Mouse (Mus musculus) retina, postnatal 7 days (tissue): ENCODE results near the gene Slc25a33.

Experiments
- DNase-seq: peaks from one replicate; pipeline ENCODE4 v3.0.0-alpha.2; 2012; ENCODE audit warnings: low read depth, low spot score

The Slc25a33 gene

DNA sequence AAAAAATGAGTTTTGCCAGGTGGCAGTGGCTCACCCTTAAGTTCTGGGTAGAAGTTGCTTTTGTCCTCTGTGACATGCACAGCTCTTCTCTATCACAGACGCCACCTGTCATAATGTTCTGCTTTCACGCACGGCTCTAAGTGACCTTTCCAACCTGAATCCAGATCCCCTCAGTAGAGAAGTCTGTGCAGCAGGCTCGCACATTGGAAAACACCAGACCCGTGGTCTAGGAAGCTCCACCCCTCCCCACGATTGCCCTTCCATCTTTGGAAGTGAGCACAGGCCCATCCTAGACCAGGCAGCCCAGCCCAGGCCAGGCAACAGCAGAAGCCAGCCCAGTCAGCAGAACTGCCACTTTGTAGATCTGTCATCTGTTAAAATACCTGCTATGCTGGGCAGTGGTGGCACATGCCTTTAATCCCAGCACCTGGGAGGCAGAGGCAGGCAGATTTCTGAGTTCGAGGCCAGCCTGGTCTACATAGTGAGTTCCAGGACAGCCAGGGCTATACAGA, 20.9 kb upstream of the Slc25a33 start:
- DNase-seq, result no peak

DNA sequence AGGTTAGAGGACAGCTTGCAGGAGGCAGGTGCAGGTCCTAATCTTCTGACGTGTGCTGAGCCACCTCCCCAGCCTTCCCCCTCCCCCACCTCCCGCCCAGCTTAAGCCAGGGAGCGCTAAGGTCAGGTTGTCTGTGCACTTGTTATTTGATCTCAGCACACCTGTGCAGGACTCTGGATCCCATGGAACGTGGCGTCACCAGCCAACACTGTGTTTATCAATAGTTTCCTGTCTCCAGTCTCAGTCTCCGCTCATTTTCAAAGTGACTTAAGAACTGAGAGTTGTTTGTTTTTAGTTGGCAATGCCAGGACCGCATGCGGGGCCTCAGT, 19.9 kb upstream of the Slc25a33 start:
- DNase-seq, result no peak

DNA sequence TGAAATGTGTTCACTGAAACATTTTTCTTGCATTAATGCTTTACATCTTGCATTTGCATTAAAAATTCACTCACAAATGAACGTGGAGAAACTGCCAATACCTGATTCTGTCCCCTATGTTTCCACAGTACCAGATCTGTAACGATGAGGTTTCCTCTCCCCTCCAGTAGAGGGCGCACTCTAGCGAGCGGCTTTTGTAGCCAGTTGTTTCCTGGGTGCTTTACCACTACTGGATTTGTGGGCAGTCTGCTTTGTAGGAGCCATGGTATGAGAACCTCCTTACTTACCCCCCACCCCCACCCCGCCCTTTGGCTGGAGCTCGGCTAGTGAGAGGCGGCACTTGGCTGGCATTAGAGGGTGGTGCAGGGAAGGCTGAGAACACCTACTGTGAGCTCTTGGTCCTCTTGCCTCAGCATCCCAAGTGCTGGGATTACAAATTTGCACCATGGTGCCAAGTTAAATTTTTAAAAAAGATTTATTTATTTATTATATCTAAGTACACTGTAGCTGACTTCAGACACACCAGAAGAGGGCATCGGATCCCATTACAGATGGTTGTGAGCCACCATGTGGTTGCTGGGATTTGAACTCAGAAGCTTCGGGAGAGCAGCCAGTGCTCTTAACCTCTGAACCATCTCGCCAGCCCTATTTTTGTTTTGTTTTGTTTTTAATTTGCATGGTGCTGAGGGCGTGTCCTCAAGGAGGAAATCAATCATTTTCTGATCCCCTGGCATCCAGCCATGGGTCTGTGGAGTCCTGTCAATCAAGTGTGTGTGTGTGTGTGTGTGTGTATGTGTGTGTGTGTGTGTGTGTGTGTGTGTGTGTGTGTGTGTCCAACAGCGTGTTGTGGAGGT, 19.3 kb upstream of the Slc25a33 start:
- no peak for DNase-seq

DNA sequence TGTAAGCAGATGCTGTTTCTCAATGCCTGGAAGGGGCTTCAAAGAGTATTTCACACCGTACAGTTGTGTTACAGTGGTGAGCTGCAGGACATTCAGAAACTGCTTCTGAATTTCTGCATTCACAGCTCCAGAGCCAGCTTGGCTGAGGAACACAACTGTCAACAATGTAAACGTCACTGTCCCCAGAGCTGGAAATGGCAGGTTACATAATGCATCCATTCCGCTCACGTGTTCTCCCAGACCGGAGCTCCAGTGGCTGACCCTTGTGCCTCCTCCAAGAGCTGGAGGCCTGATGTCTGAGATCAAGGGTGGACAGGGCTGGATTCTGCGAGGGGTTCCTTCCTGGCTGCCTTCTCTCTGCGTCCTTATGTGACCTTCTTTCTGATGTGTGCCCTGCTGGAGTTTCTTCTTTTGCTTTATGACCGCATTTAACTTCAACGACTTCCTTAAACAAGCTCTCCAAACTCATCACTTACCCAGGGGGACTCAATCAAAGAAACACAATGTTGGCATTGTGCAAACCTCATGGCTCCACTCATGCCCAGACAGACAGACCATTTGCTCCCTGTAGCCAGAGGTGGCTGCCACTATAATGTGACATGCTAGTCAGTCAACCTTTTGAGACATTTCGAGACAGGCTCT, 18.2 kb upstream of the Slc25a33 start:
- DNase-seq, result no peak

DNA sequence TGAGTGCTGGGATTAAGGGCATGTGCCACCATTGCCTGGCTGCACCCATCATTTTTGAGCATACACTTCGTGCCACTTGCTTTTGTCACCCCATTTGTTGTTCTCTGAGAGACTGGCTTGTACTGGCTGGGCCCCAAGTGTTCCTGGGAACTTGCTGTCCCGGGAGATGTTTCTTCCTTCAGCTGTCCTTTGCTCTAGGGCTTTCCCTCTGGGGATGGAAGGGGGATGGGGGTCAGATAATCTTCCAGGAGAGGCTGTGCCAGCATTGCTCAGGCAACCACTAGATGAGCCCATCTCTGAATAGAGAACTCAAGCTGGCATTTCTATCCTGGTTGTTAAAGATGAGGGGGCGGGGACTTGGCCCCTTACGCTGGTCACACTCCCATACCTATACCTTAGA, 17.4 kb upstream of the Slc25a33 start:
- no peak for DNase-seq

DNA sequence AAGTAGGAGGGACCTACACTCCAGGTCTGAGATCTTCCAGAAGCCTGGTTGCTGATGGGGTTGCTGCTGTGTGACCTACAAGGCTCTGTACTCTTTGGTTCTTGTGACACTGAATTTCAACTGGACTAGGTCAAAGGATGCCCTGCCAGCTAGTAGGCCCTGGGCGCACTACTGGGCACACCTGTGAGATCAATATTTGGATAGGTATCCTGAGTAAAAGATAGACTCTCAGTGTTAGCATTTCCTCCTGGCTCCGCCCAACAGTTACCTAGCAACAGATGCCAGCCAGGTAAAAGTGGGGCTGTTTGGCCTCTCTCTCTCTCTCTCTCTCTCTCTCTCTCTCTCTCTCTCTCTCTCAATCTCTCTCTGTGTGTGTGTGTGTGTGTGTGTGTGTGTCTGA, 16.9 kb upstream of the Slc25a33 start:
- no peak for DNase-seq

DNA sequence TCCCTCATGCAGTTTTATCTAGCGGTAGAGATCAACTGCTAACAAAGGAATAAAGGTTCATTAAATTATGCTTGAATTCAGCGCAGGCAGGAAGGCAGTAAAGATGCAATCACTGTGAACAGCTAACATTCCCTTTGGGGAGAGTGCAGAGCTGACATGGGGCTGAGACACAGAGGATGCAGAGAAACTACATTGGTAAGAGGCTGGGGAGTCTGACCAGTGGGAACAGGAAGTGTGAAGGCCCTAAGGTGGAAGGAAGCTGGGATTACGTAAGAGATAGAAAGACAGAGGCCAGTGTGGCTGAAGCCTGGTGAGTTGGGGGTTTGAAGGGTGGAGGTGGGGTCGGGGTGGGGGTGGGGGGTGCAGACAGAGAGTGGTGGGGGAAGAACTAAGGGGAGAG, 16.5 kb upstream of the Slc25a33 start:
- DNase-seq, result no peak

DNA sequence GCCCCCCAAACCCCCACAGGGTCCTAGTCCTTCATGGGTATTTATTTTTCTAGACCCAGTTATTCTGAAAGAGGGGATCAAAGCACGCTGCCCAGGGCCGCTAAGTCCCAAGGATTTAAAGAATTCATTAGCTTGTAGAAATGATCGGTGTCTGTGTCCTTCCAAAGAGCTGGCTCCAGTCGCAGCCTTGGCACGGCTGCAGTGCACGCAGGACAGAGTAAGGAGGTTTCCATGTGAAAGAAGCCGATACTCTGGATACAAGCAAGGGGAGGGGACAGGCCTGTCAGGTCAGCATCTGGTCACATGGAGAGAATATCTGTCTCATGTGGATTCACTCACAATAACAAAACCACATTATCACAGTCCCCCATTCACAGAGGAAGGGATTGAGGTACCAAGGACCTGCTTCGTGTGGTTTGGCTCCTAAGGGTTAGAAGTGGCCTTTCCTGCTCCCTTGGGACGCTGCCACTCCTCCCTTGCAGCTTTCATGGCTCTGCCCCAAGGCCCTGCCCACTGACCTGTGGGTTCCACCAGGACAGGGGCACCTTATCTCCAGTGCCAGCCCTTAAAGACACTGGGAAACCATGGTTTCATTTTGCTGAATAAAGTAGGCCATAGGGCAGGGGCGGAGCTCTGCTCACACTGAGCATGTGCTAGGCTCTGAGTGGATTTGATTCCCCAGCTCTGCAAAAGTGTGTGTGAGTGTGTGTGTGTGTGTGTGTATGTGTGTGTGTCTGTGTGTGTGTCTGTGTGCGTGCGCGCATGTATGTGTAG, 15.5 kb upstream of the Slc25a33 start:
- DNase-seq, result no peak

DNA sequence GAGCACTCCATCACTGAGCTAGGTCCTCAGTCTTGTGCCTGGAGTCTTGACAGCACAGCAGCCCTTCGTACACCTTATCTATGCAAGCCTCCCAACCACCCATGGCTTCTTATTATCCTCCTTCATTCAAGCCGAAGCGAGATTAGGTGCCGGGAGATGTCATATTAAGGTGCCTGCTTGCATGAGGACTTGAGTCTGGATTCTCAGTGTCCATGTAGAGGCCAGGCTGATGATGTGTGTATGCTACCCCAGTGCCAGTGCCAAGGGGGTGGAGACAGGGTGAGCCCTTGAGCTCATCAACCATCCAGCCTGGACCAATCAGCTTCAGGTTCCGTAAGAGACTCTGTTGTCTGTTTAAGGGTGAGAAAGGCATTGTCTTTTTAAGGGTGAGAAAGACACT, 10.8 kb upstream of the Slc25a33 start:
- no peak for DNase-seq

DNA sequence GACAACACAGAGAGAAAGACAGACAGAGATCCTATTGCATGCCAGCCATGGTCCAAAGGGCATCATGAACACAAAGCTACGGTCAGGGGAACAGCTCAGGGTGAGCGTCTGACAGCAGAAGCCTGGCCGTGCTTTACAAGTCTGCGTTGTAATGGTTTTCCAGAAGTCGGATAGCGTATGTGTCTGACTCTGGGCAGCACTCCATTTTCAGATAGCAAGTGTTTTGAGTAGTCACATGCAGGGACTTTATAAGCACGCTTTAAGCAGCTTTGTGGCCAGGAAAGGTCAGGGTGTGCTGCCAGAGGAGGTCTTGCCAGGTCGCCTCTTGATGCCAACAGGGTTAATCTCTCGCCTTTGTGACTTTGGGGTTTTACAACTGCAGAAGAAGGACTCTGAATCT, 10.3 kb upstream of the Slc25a33 start:
- no peak for DNase-seq

DNA sequence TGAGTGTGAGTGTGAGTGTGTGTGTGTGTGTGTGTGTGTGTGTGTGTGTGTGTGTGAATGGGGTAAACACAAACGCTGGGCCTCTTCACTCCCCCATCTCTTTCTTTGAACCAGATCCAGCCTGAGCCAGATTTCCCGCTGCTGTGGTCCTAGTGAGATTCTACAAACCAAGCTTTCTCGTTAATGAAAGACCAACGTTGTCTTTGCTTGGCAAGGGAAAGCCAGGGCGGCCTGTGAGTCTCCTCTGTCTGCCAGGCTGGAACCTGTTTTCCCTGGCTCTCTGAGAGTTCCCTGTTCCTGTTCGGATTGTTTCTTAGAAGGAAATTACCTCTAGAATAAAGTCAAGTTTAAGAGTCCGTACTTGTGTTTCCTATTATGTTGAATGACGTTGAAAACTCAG, 8.9 kb upstream of the Slc25a33 start:
- DNase-seq, result no peak

DNA sequence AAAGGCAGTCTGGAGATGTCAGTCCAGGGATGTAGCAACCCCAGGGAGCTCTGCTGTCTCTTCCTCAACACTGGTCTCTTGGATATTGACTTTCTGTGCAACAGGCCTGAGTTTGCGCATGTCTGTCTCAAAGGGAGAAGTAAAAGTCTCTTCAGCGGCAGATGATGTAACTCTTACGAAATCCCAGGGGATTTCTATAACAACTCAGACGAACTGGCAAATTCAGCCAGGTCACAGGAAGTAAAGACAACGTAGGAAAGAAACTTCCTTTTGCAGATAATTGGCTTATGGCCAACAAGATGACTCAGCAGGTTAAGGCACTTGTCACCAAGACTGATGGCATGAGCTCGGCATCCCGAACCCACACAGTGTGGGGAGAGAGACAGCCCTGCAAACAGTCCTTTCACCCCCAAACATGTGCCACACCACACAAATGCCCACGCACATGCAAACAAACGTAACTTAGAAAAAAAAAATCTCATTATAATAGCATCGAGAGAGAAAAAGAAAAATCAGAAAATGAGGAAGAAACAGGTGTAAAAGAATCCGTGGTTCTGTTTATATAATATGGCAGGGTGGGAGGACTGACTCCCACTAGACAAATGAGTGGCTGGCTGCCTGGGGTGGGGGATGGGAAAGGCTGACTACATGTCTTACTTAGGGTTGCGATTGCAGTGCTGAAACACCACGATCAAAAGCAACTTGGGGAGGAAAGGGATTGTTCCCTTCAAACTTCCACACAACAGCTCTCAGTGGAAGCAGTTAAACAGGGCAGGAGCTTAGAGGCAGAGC, 6.7 kb upstream of the Slc25a33 start:
- no peak for DNase-seq

DNA sequence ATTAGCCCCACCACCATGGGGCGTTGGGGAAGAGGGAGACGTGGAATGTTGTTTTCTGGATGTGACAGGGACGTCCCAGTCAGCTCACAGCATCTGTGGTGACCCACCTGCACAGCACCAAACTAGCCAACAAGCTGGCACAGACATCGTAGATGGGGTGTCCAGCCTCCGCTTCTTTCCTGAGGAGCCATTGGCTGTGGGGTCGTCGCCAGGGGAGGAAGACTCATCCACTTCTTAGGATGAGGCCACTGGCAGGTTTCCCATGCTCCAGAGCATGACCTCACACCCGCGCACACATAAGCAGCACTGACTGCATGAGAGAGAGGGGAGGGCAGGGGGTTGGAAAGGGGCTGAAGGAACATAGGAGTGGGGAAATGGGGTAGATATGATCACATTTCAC, 5.9 kb upstream of the Slc25a33 start:
- DNase-seq, result no peak

DNA sequence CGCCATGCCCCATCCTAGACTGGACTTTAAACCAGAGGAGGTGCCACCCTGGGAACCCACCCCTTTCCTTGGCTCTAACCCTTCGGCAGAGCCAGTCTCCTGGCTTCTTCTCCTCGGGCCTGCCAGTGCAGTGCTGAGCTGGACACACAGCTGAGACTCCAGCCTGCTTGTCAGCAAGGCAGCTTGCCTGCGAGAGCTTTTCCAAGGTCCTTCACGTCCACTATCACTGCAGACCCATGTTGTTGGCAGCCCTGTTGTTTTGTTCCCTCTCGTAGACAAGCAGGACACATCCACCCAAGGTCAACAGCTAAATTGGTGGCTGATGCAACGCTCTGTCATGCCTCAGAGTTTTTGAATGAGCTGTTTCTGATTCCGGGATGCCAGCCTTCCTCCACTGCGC, 3.0 kb upstream of the Slc25a33 start:
- DNase-seq, result no peak

DNA sequence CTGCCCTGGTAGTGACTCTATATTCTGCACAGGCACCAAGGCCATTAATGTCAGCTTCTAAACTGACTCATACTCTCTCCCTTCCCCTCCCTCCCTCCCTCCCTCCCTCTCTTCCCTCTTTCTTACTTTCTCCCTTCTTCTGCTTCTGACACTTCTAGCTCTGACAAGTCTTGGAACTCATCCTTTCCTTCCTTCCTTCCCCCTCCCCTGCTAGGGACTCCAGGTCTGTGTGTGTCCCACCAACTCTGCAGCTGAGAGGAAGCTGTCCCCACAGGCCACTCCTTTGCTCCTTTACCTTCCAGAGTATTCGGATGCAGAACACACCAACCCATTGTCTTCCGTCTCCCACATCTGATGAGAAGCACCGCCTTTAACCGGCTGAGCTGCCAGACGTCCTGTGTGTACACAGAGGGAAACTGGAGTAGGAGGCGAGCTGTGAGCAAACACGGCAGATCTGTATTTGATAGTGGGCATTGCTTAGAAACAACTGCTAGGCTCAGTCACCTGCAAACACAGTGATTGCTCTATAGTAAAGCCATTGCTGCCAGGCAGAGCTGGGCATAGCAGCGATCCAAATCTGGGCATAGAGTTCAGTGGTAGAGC, 1.8 kb upstream of the Slc25a33 start:
- no peak for DNase-seq

DNA sequence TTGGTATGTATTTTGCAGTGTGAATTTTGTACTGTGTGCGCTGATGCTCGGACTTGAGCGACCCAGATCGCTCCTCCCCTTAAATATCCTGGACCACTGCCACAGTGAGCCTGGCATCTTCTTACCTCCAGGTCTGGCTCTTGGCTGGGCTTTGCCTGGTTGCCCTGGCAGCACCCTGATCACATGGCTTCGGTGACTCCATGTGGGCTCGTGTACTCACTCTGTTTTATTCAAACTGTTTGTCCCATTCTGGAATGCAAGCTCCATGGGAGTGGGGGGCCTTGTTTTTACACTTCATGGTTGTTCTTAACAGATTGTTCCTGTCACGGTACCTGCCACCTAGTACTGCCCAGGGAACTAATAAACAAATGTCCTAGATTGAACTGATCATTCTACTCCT, 1.3 kb upstream of the Slc25a33 start:
- no peak for DNase-seq

DNA sequence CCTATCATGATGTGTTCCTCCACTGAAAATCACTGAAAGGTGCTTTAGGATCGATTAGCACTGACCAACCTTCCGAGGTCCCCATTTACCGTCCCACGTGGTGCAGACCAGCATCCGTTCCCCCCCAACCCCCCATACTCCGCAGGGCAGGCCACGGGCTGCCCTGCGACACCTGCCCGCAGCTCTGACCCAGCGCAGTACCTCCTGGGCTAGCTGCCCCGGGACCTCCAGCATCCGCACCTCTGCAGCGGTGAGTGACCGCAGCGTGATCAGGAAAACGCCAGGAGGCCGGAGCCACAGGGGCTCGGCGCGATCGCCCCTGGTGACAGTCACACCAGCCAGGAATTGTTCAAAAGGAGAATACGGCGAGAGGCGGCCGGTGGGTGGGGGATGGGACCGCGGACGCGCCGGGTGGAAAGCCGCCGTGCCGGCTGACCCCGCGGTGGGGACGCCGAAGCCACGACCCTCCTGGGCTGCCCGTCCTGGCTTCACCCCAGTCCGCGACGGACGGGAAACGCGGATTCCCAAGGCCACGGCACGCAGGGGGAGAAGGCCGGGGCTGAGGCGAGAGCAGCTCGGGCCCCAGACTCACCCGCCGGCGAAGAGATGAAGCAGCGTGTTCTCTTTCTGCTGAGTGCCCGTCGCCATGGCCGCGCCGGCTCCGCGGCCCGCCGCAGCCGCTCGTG, 526 bp downstream of the Slc25a33 start:
- no peak for DNase-seq

DNA sequence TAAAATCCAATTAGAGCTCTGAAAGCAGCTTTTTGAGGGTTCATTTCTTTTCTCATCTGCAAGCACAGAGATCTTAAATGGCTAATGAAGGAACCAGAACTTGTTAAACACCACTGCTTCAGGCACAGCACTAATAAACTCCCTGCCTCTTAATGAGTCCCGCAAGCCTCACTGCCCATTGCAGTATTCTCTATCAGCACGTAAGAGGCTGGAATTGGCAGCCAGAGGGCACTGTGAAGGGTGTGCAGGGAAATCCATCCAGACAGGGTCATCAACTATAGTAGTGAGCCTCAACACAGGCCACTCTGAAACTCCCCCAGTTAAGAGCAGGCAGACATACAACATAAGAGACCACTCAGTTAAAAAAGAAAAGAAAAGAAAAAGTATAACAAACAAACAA, 1.7 kb downstream of the Slc25a33 start:
- no peak for DNase-seq

DNA sequence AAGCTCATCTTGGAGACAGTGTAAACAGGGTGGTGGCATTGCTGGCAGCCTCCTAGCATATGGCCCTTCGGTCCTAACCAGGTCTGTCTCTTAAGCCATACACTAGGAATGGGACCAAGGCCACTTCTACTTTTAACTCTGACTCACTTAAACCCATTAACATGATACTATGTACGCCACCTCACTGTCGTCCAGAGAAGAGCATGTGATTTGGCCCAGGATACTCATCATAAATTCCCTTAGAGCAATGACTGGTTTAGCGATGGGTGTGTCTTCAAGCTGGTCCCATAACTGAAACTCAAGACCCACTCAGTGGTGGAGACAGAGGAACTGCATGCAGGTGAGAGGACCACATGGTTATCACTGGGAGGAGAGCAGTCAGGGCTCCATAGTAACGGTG, 8.9 kb downstream of the Slc25a33 start:
- no peak for DNase-seq

DNA sequence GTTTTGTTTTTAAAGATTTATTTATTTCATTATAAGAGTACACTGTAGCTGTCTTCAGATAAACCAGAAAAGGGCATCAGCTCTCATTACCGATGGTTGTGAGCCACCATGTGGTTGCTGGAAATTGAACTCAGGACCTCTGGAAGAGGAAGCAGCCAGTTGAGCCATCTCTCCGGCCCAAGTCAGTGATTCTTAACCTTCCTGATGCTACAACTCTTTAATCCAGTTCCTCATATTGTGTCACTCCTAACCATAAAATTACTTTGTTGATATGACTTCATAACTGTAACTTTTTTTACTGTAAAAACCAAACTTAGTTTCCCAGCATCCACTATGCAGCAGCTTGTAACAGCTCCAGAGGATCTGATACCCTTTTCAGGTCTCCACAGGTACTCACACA, 10.7 kb downstream of the Slc25a33 start:
- DNase-seq, result no peak

DNA sequence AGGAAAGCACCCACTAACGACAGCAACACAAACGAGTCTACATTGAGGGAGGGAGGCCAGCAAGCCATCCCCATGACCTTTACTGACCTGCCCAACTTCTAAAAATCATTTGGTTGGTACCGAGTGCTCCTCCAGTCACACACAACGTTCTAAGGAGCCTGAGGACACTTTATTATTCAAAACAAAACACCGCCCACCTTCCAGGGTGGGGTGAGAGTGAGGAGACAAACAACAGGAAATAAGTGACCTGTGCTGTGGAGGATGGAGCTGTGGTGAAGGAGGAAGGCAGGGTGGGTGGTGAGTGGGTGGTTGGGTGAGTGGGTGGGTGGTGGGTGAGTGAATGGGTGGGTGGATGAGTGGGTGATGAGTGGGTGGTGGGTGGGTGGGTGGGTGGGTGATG, 14.6 kb downstream of the Slc25a33 start:
- DNase-seq, result no peak
